8 mouse cellular contexts compared by ENCODE assay signal in genomic region chr9:57831267-57832082, GRCm38 (mm10). TPM values are rescaled to one million over a fixed set of nuclear protein-coding genes. Genes with fewer than 3 reads are reported as not detected.
DNase-seq lines count a peak whose midpoint lies in the region; ATAC-seq and TF ChIP-seq lines count a peak whose summit lies in the region.

No protein-coding gene starts in this region.

- H3K4me3 ChIP-seq in ES-Bruce4 (ENCODE audit: low read depth, low read length), result peak overlapping the region; percentile 45
- H3K4me3 ChIP-seq in forebrain, embryonic 15.5 days, result peak overlapping the region; percentile 20; the same call in 1 of the 2 replicates
- H3K4me3 ChIP-seq in liver, postnatal 0 days (ENCODE audit: low read depth, low read length), result peak overlapping the region; percentile 24
- no peak overlapping the region for H3K4me3 ChIP-seq in neural tube, embryonic 14.5 days (ENCODE audit: low read depth, low read length)

- peak; percentile 88 for ATAC-seq in forebrain, embryonic 15.5 days (replicated peaks)
- peak; percentile 95 for ATAC-seq in liver, postnatal 0 days
- peak; percentile 90; the same call in 1 of the 2 replicates for ATAC-seq in neural tube, embryonic 14.5 days (ENCODE audit: low read depth)

- H3K4me2 ChIP-seq in forebrain, embryonic 15.5 days (replicated peaks), result peak overlapping the region; percentile 41
- peak overlapping the region; percentile 70 for H3K4me2 ChIP-seq in liver, postnatal 0 days (ENCODE audit: low read depth, low read length)
- H3K4me2 ChIP-seq in neural tube, embryonic 14.5 days (ENCODE audit: low read depth, low read length), result peak overlapping the region; percentile 37

- WGBS in forebrain, embryonic 15.5 days, result 5% methylated on average over 24 of the region's 24 CpGs
- 10% methylated on average over 24 of the region's 24 CpGs for WGBS in liver, postnatal 0 days (ENCODE audit: insufficient replicate concordance)
- 4% methylated on average over 24 of the region's 24 CpGs for WGBS in neural tube, embryonic 14.5 days

- peak overlapping the region; percentile 39; the same call in 1 of the 2 replicates for H3K27ac ChIP-seq in ES-Bruce4 (ENCODE audit: insufficient read depth, low read length)
- peak overlapping the region; percentile 55 for H3K27ac ChIP-seq in forebrain, embryonic 15.5 days (replicated peaks)
- peak overlapping the region; percentile 66 for H3K27ac ChIP-seq in liver, postnatal 0 days (ENCODE audit: low read depth)
- no peak overlapping the region for H3K27ac ChIP-seq in neural tube, embryonic 14.5 days (ENCODE audit: low read depth, low read length)

- peaks cover 5% of the 10 kb centered on the region; the same call in 1 of the 2 replicates for H3K36me3 ChIP-seq in ES-Bruce4 (ENCODE audit: control insufficient read depth, insufficient read depth, low read length, poor library complexity, severe bottlenecking)
- peaks cover 4% of the 10 kb centered on the region; the same call in 1 of the 2 replicates for H3K36me3 ChIP-seq in forebrain, embryonic 15.5 days
- H3K36me3 ChIP-seq in liver, postnatal 0 days (replicated peaks; ENCODE audit: insufficient read depth, low read length), result peaks cover 6% of the 10 kb centered on the region
- no peaks in the 10 kb centered on the region for H3K36me3 ChIP-seq in neural tube, embryonic 14.5 days (ENCODE audit: control insufficient read depth, insufficient read depth, low read length)

- peak; percentile 64 for DNase-seq in cerebellum, adult 11-12 months
- peak; percentile 98 for DNase-seq in heart, postnatal 14 days
- peak; percentile 89 for DNase-seq in layer of hippocampus, adult 11-12 months (ENCODE audit: low spot score)
- DNase-seq in liver, postnatal 0 days, result peak; percentile 96
- peak; percentile 78 to 81 for DNase-seq in thymus, adult 18-20 months

- peak overlapping the region; percentile 34; the same call in 1 of the 2 replicates for H3K9ac ChIP-seq in ES-Bruce4 (ENCODE audit: low read depth, poor library complexity, severe bottlenecking)
- H3K9ac ChIP-seq in forebrain, embryonic 15.5 days (replicated peaks), result 0 out of 2 replicates have a peak overlapping the region, but pooled peaks have one; percentile 1
- H3K9ac ChIP-seq in liver, postnatal 0 days (replicated peaks), result peak overlapping the region; percentile 53
- 0 out of 2 replicates have a peak overlapping the region, but pooled peaks have one; percentile 28 for H3K9ac ChIP-seq in neural tube, embryonic 14.5 days (replicated peaks; ENCODE audit: low read depth, low read length)

- H3K27me3 ChIP-seq in ES-Bruce4 (ENCODE audit: control insufficient read depth, insufficient read depth, low read length, poor library complexity, severe bottlenecking), result no peaks in the 10 kb centered on the region
- peaks cover 5% of the 10 kb centered on the region; the same call in 1 of the 2 replicates for H3K27me3 ChIP-seq in forebrain, embryonic 15.5 days
- H3K27me3 ChIP-seq in liver, postnatal 0 days (ENCODE audit: insufficient read depth, low read length), result no peaks in the 10 kb centered on the region
- no peaks in the 10 kb centered on the region for H3K27me3 ChIP-seq in neural tube, embryonic 14.5 days (ENCODE audit: control insufficient read depth, insufficient read depth, low read length)

- TF ChIP-seq POLR2A in ES-Bruce4 (IDR thresholded peaks at IDR 0.05; ENCODE audit: insufficient read depth, low read length), result no peak

- no peaks in the 10 kb centered on the region for H3K9me3 ChIP-seq in ES-Bruce4 (replicated peaks; ENCODE audit: control insufficient read depth, insufficient read depth, low read length, poor library complexity, severe bottlenecking)
- H3K9me3 ChIP-seq in forebrain, embryonic 15.5 days, result no peaks in the 10 kb centered on the region
- H3K9me3 ChIP-seq in liver, postnatal 0 days (ENCODE audit: low read length), result no peaks in the 10 kb centered on the region
- no peaks in the 10 kb centered on the region for H3K9me3 ChIP-seq in neural tube, embryonic 14.5 days (ENCODE audit: control insufficient read depth, low read length)

- TF ChIP-seq EP300 in ES-Bruce4 (IDR thresholded peaks at IDR 0.05; ENCODE audit: insufficient read depth, low read depth, low read length), result 0 out of 2 replicates have a peak, but pooled peaks have one; percentile 35
- TF ChIP-seq EP300 in liver, postnatal 0 days (IDR thresholded peaks at IDR 0.05; ENCODE audit: low read depth), result peak; percentile 27; the same call in 1 of the 2 replicates

- intact Hi-C loops in heart, postnatal 14 days (cut with DNase I), result loop anchor here (2.0 kb wide), 2 partner anchors 29 to 67 kb away; partner anchors contain the start of gene Clk3

- TF ChIP-seq CTCF in ES-Bruce4 (IDR thresholded peaks at IDR 0.05; ENCODE audit: low read depth, low read length), result no peak
- 0 out of 2 replicates have a peak, but pooled peaks have one; percentile 21 for TF ChIP-seq CTCF in liver, postnatal 0 days (IDR thresholded peaks at IDR 0.05; ENCODE audit: low read depth)

- H3K4me1 ChIP-seq in ES-Bruce4 (ENCODE audit: control insufficient read depth, insufficient read depth, low read length), result peaks cover 4% of the 10 kb centered on the region
- peaks cover 60% of the 10 kb centered on the region for H3K4me1 ChIP-seq in forebrain, embryonic 15.5 days
- H3K4me1 ChIP-seq in liver, postnatal 0 days (ENCODE audit: insufficient read depth), result peaks cover 55% of the 10 kb centered on the region
- H3K4me1 ChIP-seq in neural tube, embryonic 14.5 days (ENCODE audit: control insufficient read depth, insufficient read depth, low read length), result peaks cover 51% of the 10 kb centered on the region

RNA-seq across cellular contexts. Expression of gene Arid3b, which starts 5.1 kb away (rescaled TPM):
- polyA plus RNA-seq in ES-Bruce4 (2011; ENCODE audit: insufficient read depth, insufficient read length, low read depth, missing spikeins), result 87.8 and 93.0 TPM in 2 replicates
- 8.0 and 9.2 TPM in 2 replicates for polyA plus RNA-seq in forebrain, embryonic 15.5 days (2015; fragmentation: Nextera tagmentation; extraction: Ambion mirVana)
- 1 to 10 TPM; 3.6 to 4.5 TPM for total RNA-seq in heart, postnatal 14 days (2021)
- 4.6 and 4.7 TPM in 2 replicates for polyA plus RNA-seq in liver, postnatal 0 days (2015; fragmentation: Nextera tagmentation; extraction: Ambion mirVana)
- polyA plus RNA-seq in neural tube, embryonic 14.5 days (2014; fragmentation: Nextera tagmentation; extraction: Ambion mirVana), result 6.3 and 7.3 TPM in 2 replicates

Comparison
In these comparisons a context has a peak if more than half of its experiments do, and no peak if none do; other contexts are left out.
1. H3K9ac ChIP-seq: peak in every context shown above with its lines; median percentile 53 in liver, postnatal 0 days; 34 in ES-Bruce4; 28 in neural tube, embryonic 14.5 days; 1 in forebrain, embryonic 15.5 days.